Mouse (Mus musculus): ENCODE data around the gene Agxt2. TPM values are rescaled to one million over a fixed set of nuclear protein-coding genes. Genes with fewer than 3 reads are reported as not detected.
A peak's percentile ranks its signal among the peaks of the same experiment; 100 is the strongest.

Gene Agxt2
- polyA plus RNA-seq (2015; fragmentation: Nextera tagmentation; extraction: Ambion mirVana): not detected in 2 replicates

GRCm38 (mm10) chr15:10358039-10358948 lies at the start of gene Agxt2:
Gene Agxt2, plus strand, starts transcription at chr15:10358532.
- Histone ChIP-seq H3K9ac (no peak within 1 kb of the TSS), H3K4me3 (no peak within 1 kb of the TSS), H3K27ac (replicated peaks) (no peak within 1 kb of the TSS), H3K4me1 (replicated peaks) (no peaks in the 10 kb centered on the region), H3K4me2 (no peak within 1 kb of the TSS), H3K27me3 (no peaks in the 10 kb centered on the region), H3K36me3 (no peaks in the 10 kb centered on the region), H3K9me3 (no peaks in the 10 kb centered on the region)
- no peak for ATAC-seq (ENCODE audit: low read depth)
- 81% methylated on average over 9 of the region's 9 CpGs for WGBS

- no peak overlapping the region for H3K4me3 ChIP-seq
- WGBS: 81% methylated on average over 5 of the region's 5 CpGs
- H3K27me3 ChIP-seq: no peaks in the 10 kb centered on the region
- no peak overlapping the region for H3K27ac ChIP-seq (replicated peaks)
- H3K4me1 ChIP-seq (replicated peaks): no peaks in the 10 kb centered on the region
- no peak overlapping the region for H3K9ac ChIP-seq
- no peaks in the 10 kb centered on the region for H3K36me3 ChIP-seq
- H3K4me2 ChIP-seq: no peak overlapping the region
- ATAC-seq (ENCODE audit: low read depth): no peak
- no peaks in the 10 kb centered on the region for H3K9me3 ChIP-seq
These were observed 46.5 kb upstream of the Agxt2 start for GRCm38 (mm10) chr15:10311826-10312225.

DNA sequence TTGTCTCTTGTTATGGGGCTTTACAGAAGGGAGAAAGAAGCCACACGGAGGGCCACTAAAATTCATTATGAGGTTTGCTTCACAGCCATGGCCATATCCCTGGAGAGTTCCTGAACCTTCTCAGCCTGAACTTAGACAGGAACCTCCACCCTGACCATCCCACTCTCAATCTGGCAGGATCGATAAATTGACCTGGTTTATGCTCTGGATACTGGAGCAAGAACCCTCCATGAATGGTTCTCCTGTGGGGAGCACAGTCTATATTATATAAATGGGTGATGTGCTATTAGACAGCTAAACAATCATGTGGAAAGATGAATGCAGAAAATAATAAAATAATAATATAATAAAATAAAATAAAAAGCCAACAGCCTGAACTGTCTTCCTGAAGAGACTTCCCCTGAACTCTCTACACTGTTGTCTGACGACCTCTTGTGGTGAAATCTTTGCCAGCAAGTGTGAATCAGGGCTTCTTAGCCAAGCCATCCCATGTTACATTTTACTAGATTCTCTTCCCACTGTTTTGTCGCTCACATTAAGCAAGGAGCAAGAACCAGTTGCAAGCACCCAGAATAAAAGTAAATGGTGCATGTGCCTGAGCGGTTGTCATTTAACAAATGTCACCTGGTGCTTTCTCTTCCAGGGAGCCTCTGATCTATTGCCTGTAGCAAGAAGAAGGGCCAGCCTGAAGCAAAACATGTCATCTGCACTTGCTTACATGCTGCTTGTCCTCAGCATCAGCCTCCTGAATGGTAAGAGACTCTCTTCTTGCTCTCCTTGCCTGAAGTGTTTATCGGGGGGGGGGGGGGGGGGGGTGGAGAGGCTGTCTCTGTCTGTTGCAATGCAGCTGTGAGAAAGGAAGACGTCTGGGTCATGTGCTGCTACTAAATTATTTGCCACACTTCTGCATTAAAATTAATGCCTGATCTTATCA lies 44.5 kb upstream of the Agxt2 start:
- Histone ChIP-seq H3K9me3 (no peaks in the 10 kb centered on the region), H3K4me2 (no peak overlapping the region), H3K4me3 (no peak overlapping the region), H3K27ac (replicated peaks) (no peak overlapping the region), H3K27me3 (no peaks in the 10 kb centered on the region), H3K4me1 (replicated peaks) (no peaks in the 10 kb centered on the region), H3K9ac (no peak overlapping the region), H3K36me3 (no peaks in the 10 kb centered on the region)
- peak; percentile 32 for ATAC-seq (ENCODE audit: low read depth)
- 53% methylated on average over 7 of the region's 7 CpGs for WGBS

- Histone ChIP-seq H3K4me3 (no peak within 1 kb of the TSS), H3K27ac (replicated peaks) (no peak within 1 kb of the TSS), H3K9me3 (no peaks in the 10 kb centered on the region; the same call in 1 of the 2 replicates), H3K4me2 (no peak within 1 kb of the TSS), H3K9ac (no peak within 1 kb of the TSS), H3K27me3 (no peaks in the 10 kb centered on the region), H3K36me3 (no peaks in the 10 kb centered on the region), H3K4me1 (replicated peaks) (no peaks in the 10 kb centered on the region)
- no peak for ATAC-seq (ENCODE audit: low read depth)
- WGBS: 89% methylated on average over 2 of the region's 2 CpGs
These were observed 33.3 kb upstream of the Agxt2 start, which contains the start of gene Gm21973 for GRCm38 (mm10) chr15:10325080-10325479. Gene Gm21973, plus strand, starts transcription at chr15:10325380.

DNA sequence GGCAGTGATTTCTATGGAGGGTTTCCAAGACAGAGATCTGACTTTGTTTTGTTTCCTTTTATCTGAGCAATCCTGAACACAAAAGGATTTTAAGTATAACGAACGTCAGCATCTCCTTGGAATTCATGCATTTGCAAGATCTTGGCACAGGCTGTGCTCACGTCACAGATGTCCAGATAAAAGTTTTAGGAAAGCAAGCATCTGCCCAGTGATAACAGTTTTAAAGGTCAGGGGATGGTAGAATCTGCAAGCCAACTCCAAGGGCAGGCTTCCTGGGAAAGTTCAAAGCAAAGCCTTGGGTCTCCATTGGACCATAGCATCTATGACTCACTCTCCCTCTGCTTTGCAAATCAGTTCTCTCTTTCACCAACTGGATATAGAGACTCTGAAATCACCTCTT lies 27.7 kb upstream of the Agxt2 start:
- WGBS: 93% methylated on average over 3 of the region's 3 CpGs
- Histone ChIP-seq H3K4me2 (no peak overlapping the region), H3K27me3 (no peaks in the 10 kb centered on the region), H3K4me3 (no peak overlapping the region), H3K9ac (no peak overlapping the region), H3K27ac (replicated peaks) (no peak overlapping the region), H3K4me1 (replicated peaks) (no peaks in the 10 kb centered on the region), H3K36me3 (no peaks in the 10 kb centered on the region), H3K9me3 (no peaks in the 10 kb centered on the region)
- no peak for ATAC-seq (ENCODE audit: low read depth)

DNA sequence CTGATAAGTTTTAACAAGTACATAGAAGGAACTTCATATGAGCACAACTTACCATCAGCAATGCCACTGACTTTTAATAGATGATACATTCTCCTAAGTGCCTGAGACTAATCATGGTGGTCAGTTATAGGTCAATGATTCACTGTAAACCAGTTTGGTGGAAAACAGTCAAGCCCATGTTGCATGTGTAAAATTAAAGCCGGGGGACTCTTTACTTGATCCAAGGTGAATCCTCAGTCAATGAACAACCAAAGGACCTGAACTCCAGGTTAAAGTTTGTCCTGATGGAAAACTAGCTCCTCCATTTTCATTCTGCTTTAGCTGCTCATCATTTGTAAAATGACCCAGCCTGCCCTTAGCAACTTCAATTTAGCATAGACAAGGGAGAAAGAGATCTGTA lies 25.8 kb upstream of the Agxt2 start:
- no peak for ATAC-seq (ENCODE audit: low read depth)
- no peak overlapping the region for H3K27ac ChIP-seq (replicated peaks)
- WGBS: 98% methylated on average over 1 of the region's 1 CpGs
- H3K36me3 ChIP-seq: no peaks in the 10 kb centered on the region
- no peak overlapping the region for H3K4me3 ChIP-seq
- no peaks in the 10 kb centered on the region for H3K4me1 ChIP-seq (replicated peaks)
- no peak overlapping the region for H3K4me2 ChIP-seq
- H3K9ac ChIP-seq: no peak overlapping the region
- no peaks in the 10 kb centered on the region for H3K9me3 ChIP-seq
- no peaks in the 10 kb centered on the region for H3K27me3 ChIP-seq

- Histone ChIP-seq H3K9ac (no peak overlapping the region), H3K36me3 (no peaks in the 10 kb centered on the region), H3K4me2 (no peak overlapping the region), H3K27me3 (no peaks in the 10 kb centered on the region), H3K4me3 (no peak overlapping the region), H3K27ac (replicated peaks) (no peak overlapping the region), H3K4me1 (replicated peaks) (no peaks in the 10 kb centered on the region), H3K9me3 (no peaks in the 10 kb centered on the region)
- 84% methylated on average over 3 of the region's 3 CpGs for WGBS
- ATAC-seq (ENCODE audit: low read depth): no peak
These were observed 19.7 kb upstream of the Agxt2 start for GRCm38 (mm10) chr15:10338606-10339005.

DNA sequence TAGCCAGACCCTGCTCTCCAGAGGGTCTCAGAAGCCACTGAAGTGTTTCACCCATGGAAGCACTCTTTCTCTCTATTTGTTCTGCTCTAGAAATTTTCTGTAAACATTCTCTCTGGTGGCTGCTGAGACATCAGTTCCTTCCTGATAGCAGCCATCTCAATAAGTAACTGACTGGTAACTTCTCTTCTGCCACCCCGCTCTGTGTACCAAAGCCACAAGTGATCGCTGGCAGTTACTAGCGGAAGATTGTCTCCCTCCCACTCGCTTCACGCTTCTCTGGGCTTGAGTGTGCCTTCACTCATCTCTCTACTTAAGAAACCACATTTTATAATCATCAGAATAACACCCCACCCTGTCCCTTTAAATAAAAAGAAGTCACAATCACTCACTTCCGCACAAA lies 11.3 kb upstream of the Agxt2 start:
- H3K36me3 ChIP-seq: no peaks in the 10 kb centered on the region
- H3K4me2 ChIP-seq: no peak overlapping the region
- WGBS: 96% methylated on average over 6 of the region's 6 CpGs
- H3K4me1 ChIP-seq (replicated peaks): no peaks in the 10 kb centered on the region
- no peak overlapping the region for H3K9ac ChIP-seq
- no peak overlapping the region for H3K4me3 ChIP-seq
- no peak overlapping the region for H3K27ac ChIP-seq (replicated peaks)
- ATAC-seq (ENCODE audit: low read depth): no peak
- no peaks in the 10 kb centered on the region for H3K27me3 ChIP-seq
- no peaks in the 10 kb centered on the region for H3K9me3 ChIP-seq

GRCm38 (mm10) chr15:10366331-10366730 lies 8.0 kb downstream of the Agxt2 start:
- ATAC-seq (ENCODE audit: low read depth): no peak
- Histone ChIP-seq H3K36me3 (no peaks in the 10 kb centered on the region), H3K4me1 (replicated peaks) (no peaks in the 10 kb centered on the region), H3K27ac (replicated peaks) (no peak overlapping the region), H3K27me3 (no peaks in the 10 kb centered on the region), H3K4me2 (no peak overlapping the region), H3K9me3 (no peaks in the 10 kb centered on the region), H3K4me3 (no peak overlapping the region), H3K9ac (no peak overlapping the region)
- 94% methylated on average over 2 of the region's 2 CpGs for WGBS

DNA sequence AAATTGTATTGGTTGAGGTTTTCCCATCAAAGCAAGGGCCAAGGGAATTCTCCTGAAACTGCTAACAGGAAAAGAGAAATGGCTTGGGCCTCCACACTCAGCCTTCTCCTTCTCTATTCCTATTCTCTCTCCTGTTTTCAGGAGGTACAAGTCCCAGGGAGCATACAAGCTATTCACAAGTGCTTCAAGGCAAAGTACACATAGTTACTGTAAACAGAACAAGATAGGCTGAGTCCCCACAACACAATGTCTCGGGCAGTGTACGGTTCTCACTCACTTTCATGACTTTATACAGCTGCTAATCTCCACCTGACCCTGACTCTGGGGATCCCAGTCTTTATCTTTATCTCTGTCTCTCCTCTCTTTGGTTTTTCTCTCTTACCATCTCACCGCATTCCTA lies 17.1 kb downstream of the Agxt2 start:
- no peaks in the 10 kb centered on the region for H3K9me3 ChIP-seq
- no peak overlapping the region for H3K9ac ChIP-seq
- H3K27me3 ChIP-seq: no peaks in the 10 kb centered on the region
- H3K4me2 ChIP-seq: no peak overlapping the region
- no peak overlapping the region for H3K4me3 ChIP-seq
- H3K27ac ChIP-seq (replicated peaks): no peak overlapping the region
- H3K36me3 ChIP-seq: no peaks in the 10 kb centered on the region
- no peak for ATAC-seq (ENCODE audit: low read depth)
- WGBS: 84% methylated on average over 3 of the region's 3 CpGs
- H3K4me1 ChIP-seq (replicated peaks): no peaks in the 10 kb centered on the region

DNA sequence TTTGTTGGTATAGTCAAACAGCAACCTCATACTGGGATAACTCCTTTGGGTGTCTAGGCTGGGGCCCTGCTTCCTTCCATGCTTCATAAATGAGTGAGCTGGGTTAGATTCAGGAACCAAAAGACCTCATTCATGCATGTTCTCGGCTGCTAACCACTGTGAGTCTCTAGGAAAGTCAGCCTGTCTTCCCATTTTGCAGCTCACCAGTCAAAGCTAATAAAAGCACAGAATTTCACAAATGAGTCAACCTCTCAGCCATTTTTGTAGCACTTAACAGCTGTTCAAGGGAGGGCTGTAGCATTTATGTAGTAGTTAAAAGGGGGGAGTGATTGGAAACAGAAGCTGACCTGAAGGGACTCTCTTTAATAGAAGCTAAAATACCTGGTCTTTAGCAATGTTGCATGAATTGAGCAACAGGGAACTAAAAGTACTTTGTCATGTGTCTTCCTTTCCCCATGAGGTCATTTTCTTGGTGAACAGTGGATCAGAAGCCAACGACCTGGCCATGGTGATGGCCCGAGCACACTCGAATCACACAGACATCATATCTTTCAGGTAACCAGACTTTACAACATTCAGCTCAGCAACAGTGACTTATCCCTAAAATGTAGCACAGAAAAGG lies 20.1 kb downstream of the Agxt2 start:
- H3K9me3 ChIP-seq: no peaks in the 10 kb centered on the region
- no peaks in the 10 kb centered on the region for H3K4me1 ChIP-seq (replicated peaks)
- H3K27ac ChIP-seq (replicated peaks): no peak overlapping the region
- no peak overlapping the region for H3K4me3 ChIP-seq
- H3K4me2 ChIP-seq: no peak overlapping the region
- no peaks in the 10 kb centered on the region for H3K27me3 ChIP-seq
- H3K36me3 ChIP-seq: no peaks in the 10 kb centered on the region
- ATAC-seq (ENCODE audit: low read depth): no peak
- 84% methylated on average over 4 of the region's 4 CpGs for WGBS
- no peak overlapping the region for H3K9ac ChIP-seq

All from neural tube, embryonic 13.5 days (tissue).